Mouse (Mus musculus): ENCODE data around the gene Kcnh5. TPM values are rescaled to one million over a fixed set of nuclear protein-coding genes. Genes with fewer than 3 reads are reported as not detected.

The Kcnh5 gene
- polyA plus RNA-seq, 1 experiment from 2014 or later = 0.15 TPM

- H3K27ac ChIP-seq (replicated peaks; ENCODE audit: low read depth, low read length) = no peak overlapping the region
- no peak overlapping the region for H3K9ac ChIP-seq (replicated peaks; ENCODE audit: low read length)
- no peak overlapping the region for H3K4me2 ChIP-seq (ENCODE audit: low read depth, low read length)
- H3K36me3 ChIP-seq (replicated peaks; ENCODE audit: control insufficient read depth, insufficient read depth, low read depth, low read length) = no peaks in the 10 kb centered on the region
- ATAC-seq (replicated peaks; ENCODE audit: insufficient number of reproducible peaks, low FRiP score, low TSS enrichment, low read depth) (no peak), DNase-seq (ENCODE audit: low spot score) (no peak)
- H3K9me3 ChIP-seq (replicated peaks; ENCODE audit: control insufficient read depth, low read length) = no peaks in the 10 kb centered on the region
- no peaks in the 10 kb centered on the region for H3K4me1 ChIP-seq (ENCODE audit: control insufficient read depth, insufficient read depth, low read length)
- no peak overlapping the region for H3K4me3 ChIP-seq (ENCODE audit: low read depth, low read length)
- no peaks in the 10 kb centered on the region for H3K27me3 ChIP-seq (ENCODE audit: control insufficient read depth, insufficient read depth, low read length)
- 85% methylated on average over 6 of the region's 6 CpGs for WGBS
Measured at GRCm38 (mm10) chr12:74881344-74881743, 295.8 kb downstream of the Kcnh5 start.

GRCm38 (mm10) chr12:74855666-74856065 lies 321.5 kb downstream of the Kcnh5 start:
- Histone ChIP-seq H3K4me3 (ENCODE audit: low read depth, low read length) (no peak overlapping the region), H3K36me3 (replicated peaks; ENCODE audit: control insufficient read depth, insufficient read depth, low read depth, low read length) (no peaks in the 10 kb centered on the region), H3K27ac (replicated peaks; ENCODE audit: low read depth, low read length) (no peak overlapping the region), H3K4me2 (ENCODE audit: low read depth, low read length) (no peak overlapping the region), H3K9me3 (replicated peaks; ENCODE audit: control insufficient read depth, low read length) (no peaks in the 10 kb centered on the region), H3K27me3 (ENCODE audit: control insufficient read depth, insufficient read depth, low read length) (no peaks in the 10 kb centered on the region), H3K4me1 (ENCODE audit: control insufficient read depth, insufficient read depth, low read length) (no peaks in the 10 kb centered on the region), H3K9ac (replicated peaks; ENCODE audit: low read length) (no peak overlapping the region)
- WGBS = 48% methylated on average over 2 of the region's 2 CpGs
- no peak for DNase-seq (ENCODE audit: low spot score)
- ATAC-seq (replicated peaks; ENCODE audit: insufficient number of reproducible peaks, low FRiP score, low TSS enrichment, low read depth) = no peak

GRCm38 (mm10) chr12:74854263-74854662 lies 322.9 kb downstream of the Kcnh5 start:
- 78% methylated on average over 1 of the region's 1 CpGs for WGBS

GRCm38 (mm10) chr12:74850323-74850722 lies 326.8 kb downstream of the Kcnh5 start:
- WGBS = 40% methylated on average over 2 of the region's 2 CpGs
- Histone ChIP-seq H3K27me3 (ENCODE audit: control insufficient read depth, insufficient read depth, low read length) (no peaks in the 10 kb centered on the region), H3K27ac (replicated peaks; ENCODE audit: low read depth, low read length) (no peak overlapping the region), H3K9me3 (replicated peaks; ENCODE audit: control insufficient read depth, low read length) (no peaks in the 10 kb centered on the region), H3K4me1 (ENCODE audit: control insufficient read depth, insufficient read depth, low read length) (no peaks in the 10 kb centered on the region), H3K4me2 (ENCODE audit: low read depth, low read length) (no peak overlapping the region), H3K36me3 (replicated peaks; ENCODE audit: control insufficient read depth, insufficient read depth, low read depth, low read length) (no peaks in the 10 kb centered on the region), H3K9ac (replicated peaks; ENCODE audit: low read length) (no peak overlapping the region), H3K4me3 (ENCODE audit: low read depth, low read length) (no peak overlapping the region)
- ATAC-seq (replicated peaks; ENCODE audit: insufficient number of reproducible peaks, low FRiP score, low TSS enrichment, low read depth) (peak; percentile 62; the same call in 1 of the 2 replicates), DNase-seq (ENCODE audit: low spot score) (peak; percentile 9)

More at GRCm38 (mm10) chr12:74854263-74854662, 322.9 kb downstream of the Kcnh5 start:
- no peak overlapping the region for H3K27ac ChIP-seq (replicated peaks; ENCODE audit: low read depth, low read length)
- no peaks in the 10 kb centered on the region for H3K4me1 ChIP-seq (ENCODE audit: control insufficient read depth, insufficient read depth, low read length)
- no peak for DNase-seq (ENCODE audit: low spot score)
- H3K4me2 ChIP-seq (ENCODE audit: low read depth, low read length) = no peak overlapping the region
- no peak overlapping the region for H3K9ac ChIP-seq (replicated peaks; ENCODE audit: low read length)
- H3K4me3 ChIP-seq (ENCODE audit: low read depth, low read length) = no peak overlapping the region
- no peaks in the 10 kb centered on the region for H3K36me3 ChIP-seq (replicated peaks; ENCODE audit: control insufficient read depth, insufficient read depth, low read depth, low read length)
- no peaks in the 10 kb centered on the region for H3K27me3 ChIP-seq (ENCODE audit: control insufficient read depth, insufficient read depth, low read length)
- no peak for ATAC-seq (replicated peaks; ENCODE audit: insufficient number of reproducible peaks, low FRiP score, low TSS enrichment, low read depth)
- no peaks in the 10 kb centered on the region for H3K9me3 ChIP-seq (replicated peaks; ENCODE audit: control insufficient read depth, low read length)

- no peak overlapping the region for H3K9ac ChIP-seq (replicated peaks; ENCODE audit: low read length)
- ATAC-seq (replicated peaks; ENCODE audit: insufficient number of reproducible peaks, low FRiP score, low TSS enrichment, low read depth) (peak; percentile 56; the same call in 1 of the 2 replicates), DNase-seq (ENCODE audit: low spot score) (no peak)
- H3K4me3 ChIP-seq (ENCODE audit: low read depth, low read length) = no peak overlapping the region
- H3K9me3 ChIP-seq (replicated peaks; ENCODE audit: control insufficient read depth, low read length) = no peaks in the 10 kb centered on the region
- H3K36me3 ChIP-seq (replicated peaks; ENCODE audit: control insufficient read depth, insufficient read depth, low read depth, low read length) = no peaks in the 10 kb centered on the region
- 82% methylated on average over 4 of the region's 4 CpGs for whole genome bisulfite sequencing
- H3K4me1 ChIP-seq (ENCODE audit: control insufficient read depth, insufficient read depth, low read length) = no peaks in the 10 kb centered on the region
- no peak overlapping the region for H3K27ac ChIP-seq (replicated peaks; ENCODE audit: low read depth, low read length)
- H3K4me2 ChIP-seq (ENCODE audit: low read depth, low read length) = no peak overlapping the region
- H3K27me3 ChIP-seq (ENCODE audit: control insufficient read depth, insufficient read depth, low read length) = no peaks in the 10 kb centered on the region
Measured at GRCm38 (mm10) chr12:74849912-74850311, 327.2 kb downstream of the Kcnh5 start.

- WGBS = 83% methylated on average over 12 of the region's 12 CpGs
- H3K4me3 ChIP-seq (ENCODE audit: low read depth, low read length) = no peak overlapping the region
- H3K27ac ChIP-seq (replicated peaks; ENCODE audit: low read depth, low read length) = no peak overlapping the region
- ATAC-seq (replicated peaks; ENCODE audit: insufficient number of reproducible peaks, low FRiP score, low TSS enrichment, low read depth) (no peak), DNase-seq (ENCODE audit: low spot score) (no peak)
- no peaks in the 10 kb centered on the region for H3K4me1 ChIP-seq (ENCODE audit: control insufficient read depth, insufficient read depth, low read length)
- no peaks in the 10 kb centered on the region for H3K27me3 ChIP-seq (ENCODE audit: control insufficient read depth, insufficient read depth, low read length)
- H3K4me2 ChIP-seq (ENCODE audit: low read depth, low read length) = no peak overlapping the region
- no peaks in the 10 kb centered on the region for H3K36me3 ChIP-seq (replicated peaks; ENCODE audit: control insufficient read depth, insufficient read depth, low read depth, low read length)
- H3K9ac ChIP-seq (replicated peaks; ENCODE audit: low read length) = no peak overlapping the region
- no peaks in the 10 kb centered on the region for H3K9me3 ChIP-seq (replicated peaks; ENCODE audit: control insufficient read depth, low read length)
Measured at GRCm38 (mm10) chr12:74848611-74849347, 328.4 kb downstream of the Kcnh5 start.

Other genes with a start within 250 kb of the Kcnh5 start
- gene Rhoj, start 131.0 kb upstream of the Kcnh5 start, polyA plus RNA-seq (2014; fragmentation: Nextera tagmentation; extraction: Ambion mirVana) = 34.3 and 36.3 TPM in 2 replicates
- not detected in 2 replicates for gene Gphb5, start 239.4 kb upstream of the Kcnh5 start, polyA plus RNA-seq (2014; fragmentation: Nextera tagmentation; extraction: Ambion mirVana)